Mouse (Mus musculus) 3T3-L1 (cell line): ENCODE data around the gene Fam163a.

Experiments used
- DNase-seq: peaks from one replicate; pipeline ENCODE4 v3.0.0-alpha.2; 2015; ENCODE audit warnings: low read depth, low spot score

Gene Fam163a

GRCm38 (mm10) chr1:156027849-156028248 is 177.0 kb downstream of the Fam163a start:
- DNase-seq, result no peak
